Mouse (Mus musculus) forebrain, embryonic 16.5 days (tissue): ENCODE results near the gene Htatsf1. TPM values are rescaled to one million over a fixed set of nuclear protein-coding genes. Genes with fewer than 3 reads are reported as not detected.
A peak's percentile ranks its signal among the peaks of the same experiment; 100 is the strongest.

Experiments
- ATAC-seq: fragments of 200-750 bp; cut with Nextera tagmentation; 2 replicates; pipeline ENCODE4 v1.8.0; 2017; ENCODE audit warnings: mild to moderate bottlenecking, moderate library complexity
- H3K27ac ChIP-seq: fragments of 300-500 bp; sonication (generic); 2 replicates; pipeline ENCODE4 v1.5.1; 2014; ENCODE audit warnings: low read length, control low read depth
- H3K27me3 ChIP-seq: fragments of 300-500 bp; sonication (generic); replicated peaks from 2 replicates; pipeline ENCODE4 v1.6.1; 2014; ENCODE audit warnings: low read length; ENCODE audit not compliant: control insufficient read depth, insufficient read depth
- H3K36me3 ChIP-seq: fragments of 300-500 bp; sonication (generic); 2 replicates; pipeline ENCODE4 v1.6.1; 2014; ENCODE audit not compliant: control insufficient read depth, insufficient read depth
- H3K4me1 ChIP-seq: fragments of 300-500 bp; sonication (generic); replicated peaks from 2 replicates; pipeline ENCODE4 v1.6.1; 2014; ENCODE audit warnings: low read length; ENCODE audit not compliant: control insufficient read depth, insufficient read depth
- H3K4me2 ChIP-seq: fragments of 300-500 bp; sonication (generic); 2 replicates; pipeline ENCODE4 v1.6.1; 2014; ENCODE audit warnings: mild to moderate bottlenecking, low read length, control low read depth
- H3K4me3 ChIP-seq: fragments of 300-500 bp; sonication (generic); replicated peaks from 2 replicates; pipeline ENCODE4 v1.5.1; 2014; ENCODE audit warnings: mild to moderate bottlenecking, low read length, control low read depth
- H3K9ac ChIP-seq: fragments of 300-500 bp; sonication (generic); replicated peaks from 2 replicates; pipeline ENCODE4 v1.6.1; 2014; ENCODE audit warnings: low read depth, low read length, control low read depth
- H3K9me3 ChIP-seq: fragments of 300-500 bp; sonication (generic); 2 replicates; pipeline ENCODE4 v1.6.1; 2016; ENCODE audit warnings: low read length; ENCODE audit not compliant: control insufficient read depth
- WGBS: fragments of 180-500 bp; shearing (Covaris S2); extraction: QIAGEN DNeasy Blood & Tissue Kit; methylation state at CpG from one replicate; pipeline ENCODE4 v1.1.7; 2014; 5-methylcytosine and 5-hydroxymethylcytosine counted together
- polyA plus RNA-seq: library from polyadenylated mRNA; unstranded; fragments of >200 nt; fragmentation: Nextera tagmentation; extraction: Ambion mirVana; gene quantifications from 2 replicates; pipeline ENCODE4 v1.2.1, GENCODE M21; 2015

Htatsf1 gene
- polyA plus RNA-seq: 97.9 and 98.7 TPM in 2 replicates

DNA sequence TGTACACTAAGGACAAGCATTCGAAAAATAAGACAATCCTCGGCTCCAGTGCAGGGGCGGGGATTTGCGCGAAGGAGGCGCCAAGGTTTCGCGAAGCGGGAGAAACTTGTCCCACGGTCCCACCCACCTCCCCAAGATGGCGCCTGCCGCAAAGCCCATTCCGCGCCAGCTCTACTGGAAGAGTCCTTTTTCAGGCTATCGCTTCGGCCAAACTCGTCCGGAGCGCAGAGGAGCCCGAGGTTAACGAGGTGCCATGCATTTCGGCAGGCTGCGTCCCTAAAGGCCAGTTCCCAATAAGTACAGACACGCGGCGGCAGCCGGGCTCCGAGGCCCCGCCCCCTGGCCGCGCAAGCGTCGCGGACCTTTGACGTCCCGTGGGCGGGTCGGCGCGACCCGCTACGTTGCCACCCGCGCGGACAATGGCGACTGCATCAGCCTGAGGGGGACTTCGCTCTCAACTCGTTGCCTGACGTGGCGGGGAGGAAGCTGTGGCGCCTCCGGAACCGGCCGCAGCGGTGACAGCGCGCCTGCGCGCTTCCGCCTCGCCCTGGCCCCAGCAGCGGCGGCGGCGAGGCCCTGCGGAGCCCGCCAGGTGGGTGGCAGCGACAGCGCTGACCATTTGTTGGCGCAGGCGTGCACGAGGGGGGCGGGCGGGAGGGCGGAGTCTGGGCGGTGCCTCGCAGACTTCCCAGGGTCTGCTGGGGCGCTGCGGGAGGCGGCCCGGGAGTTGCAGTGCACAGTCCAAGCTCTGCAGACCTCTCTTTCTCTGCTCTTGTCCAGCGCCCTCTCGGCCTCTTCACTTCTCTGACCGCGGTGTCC is at the start of gene Htatsf1:
Gene Htatsf1 (plus strand): TSS at position 410 of the 819 bp plus-strand sequence.
- H3K27me3 ChIP-seq: no peaks in the 10 kb centered on the region
- peak within 1 kb of the TSS; percentile 62 for H3K4me3 ChIP-seq
- peak within 1 kb of the TSS; percentile 73 for H3K9ac ChIP-seq
- peak within 1 kb of the TSS; percentile 61 for H3K4me2 ChIP-seq
- H3K4me1 ChIP-seq: peaks cover 8% of the 10 kb centered on the region; the same call in 1 of the 2 replicates
- ATAC-seq: peak; percentile 95
- no peaks in the 10 kb centered on the region for H3K36me3 ChIP-seq
- H3K9me3 ChIP-seq: no peaks in the 10 kb centered on the region
- WGBS: 24% methylated on average over 77 of the region's 85 CpGs
- H3K27ac ChIP-seq: peak within 1 kb of the TSS; percentile 95

DNA sequence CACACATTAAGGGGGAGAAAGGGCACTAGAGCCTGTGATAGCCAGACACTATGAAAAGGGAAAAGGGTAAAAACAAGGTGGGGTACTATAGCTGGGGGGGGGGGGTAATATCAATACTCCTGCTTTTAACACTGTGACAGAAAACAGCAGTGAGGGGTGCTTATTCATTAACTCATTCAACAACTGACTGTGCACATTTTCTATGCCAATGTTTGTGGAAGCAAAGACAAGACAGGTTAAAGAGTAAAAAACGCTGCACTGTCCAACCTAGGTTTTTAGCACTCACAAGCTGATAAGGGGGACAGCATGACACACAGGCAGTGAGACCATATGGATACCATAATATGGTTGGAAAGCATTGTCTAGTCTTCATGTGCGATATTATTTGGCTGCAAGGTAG is 40.5 kb upstream of the Htatsf1 start:
- 81% methylated on average over 2 of the region's 2 CpGs for WGBS

DNA sequence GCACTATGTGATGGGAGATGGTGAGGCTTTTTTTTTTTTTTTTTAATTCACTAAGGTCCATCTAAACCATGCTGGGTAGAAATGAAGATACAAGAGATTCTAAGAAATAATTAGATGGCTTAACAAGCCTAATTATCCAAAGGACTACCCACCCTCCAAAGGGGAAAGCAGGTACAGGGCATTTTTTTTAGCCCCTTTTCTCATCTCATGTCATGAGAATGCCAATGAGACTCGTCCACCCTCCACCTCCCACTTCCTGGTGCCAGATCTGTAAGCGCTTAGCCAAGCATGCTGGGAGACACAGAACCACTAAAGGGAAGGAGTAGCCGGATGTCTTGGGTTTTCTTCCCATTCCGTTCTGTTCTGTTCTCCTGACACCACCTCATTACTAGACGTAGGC is 10.6 kb upstream of the Htatsf1 start, which contains the start of gene Brs3:
Gene Brs3 (plus strand): TSS at position 301 of the 400 bp plus-strand sequence.
- Histone ChIP-seq H3K4me1 (no peaks in the 10 kb centered on the region), H3K27ac (no peak within 1 kb of the TSS), H3K36me3 (no peaks in the 10 kb centered on the region), H3K9ac (no peak within 1 kb of the TSS), H3K9me3 (no peaks in the 10 kb centered on the region), H3K27me3 (no peaks in the 10 kb centered on the region), H3K4me3 (no peak within 1 kb of the TSS), H3K4me2 (no peak within 1 kb of the TSS)
- WGBS: 77% methylated on average over 5 of the region's 5 CpGs
- ATAC-seq: no peak

More for the DNA sequence above, 40.5 kb upstream of the Htatsf1 start:
- H3K27ac ChIP-seq: no peak overlapping the region
- ATAC-seq: no peak
- H3K4me1 ChIP-seq: no peaks in the 10 kb centered on the region
- no peaks in the 10 kb centered on the region for H3K27me3 ChIP-seq
- no peaks in the 10 kb centered on the region for H3K36me3 ChIP-seq
- no peaks in the 10 kb centered on the region for H3K9me3 ChIP-seq
- no peak overlapping the region for H3K4me3 ChIP-seq
- no peak overlapping the region for H3K4me2 ChIP-seq
- no peak overlapping the region for H3K9ac ChIP-seq

DNA sequence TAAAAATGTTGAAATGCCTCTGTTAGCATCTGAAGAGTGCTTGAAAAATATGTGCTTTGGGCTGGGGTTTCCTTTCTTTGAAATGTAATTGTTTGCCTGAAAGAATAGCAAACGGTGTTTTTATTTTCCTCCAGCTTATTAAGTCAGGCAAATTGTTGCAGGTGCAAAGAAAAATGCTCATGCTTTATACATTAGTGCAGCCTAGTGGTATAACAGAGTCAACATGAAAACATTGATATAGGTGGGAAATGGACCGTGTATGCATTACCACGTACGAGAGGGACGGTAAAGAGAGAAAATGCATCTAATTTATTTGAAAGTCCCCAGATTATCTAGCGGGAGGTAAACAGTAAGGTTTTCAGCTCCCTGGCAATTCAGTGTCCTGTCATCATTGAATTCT is 9.5 kb upstream of the Htatsf1 start:
- WGBS: 63% methylated on average over 6 of the region's 6 CpGs
- no peaks in the 10 kb centered on the region for H3K4me1 ChIP-seq
- no peaks in the 10 kb centered on the region for H3K27me3 ChIP-seq
- no peaks in the 10 kb centered on the region for H3K9me3 ChIP-seq
- H3K4me2 ChIP-seq: no peak overlapping the region
- H3K36me3 ChIP-seq: no peaks in the 10 kb centered on the region
- H3K4me3 ChIP-seq: no peak overlapping the region
- no peak overlapping the region for H3K9ac ChIP-seq
- H3K27ac ChIP-seq: no peak overlapping the region
- ATAC-seq: no peak

DNA sequence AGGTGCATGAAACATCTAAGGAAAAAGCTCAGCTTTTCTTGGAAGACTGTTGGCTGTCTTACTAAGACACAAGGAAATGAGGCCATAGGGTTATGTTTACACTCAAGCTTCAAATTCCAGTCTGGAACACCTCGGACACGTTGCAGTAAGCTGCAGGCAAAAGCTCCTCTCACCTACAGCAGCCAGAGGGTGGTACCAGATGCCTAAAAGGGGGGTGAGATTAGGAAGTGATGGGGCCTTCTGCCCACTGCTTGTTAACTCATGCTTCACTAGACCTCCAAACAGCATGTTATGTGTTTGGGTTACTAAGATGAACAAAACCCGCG is 572 bp upstream of the Htatsf1 start:
- H3K4me2 ChIP-seq: peak overlapping the region; percentile 51
- peak; percentile 63 for ATAC-seq
- WGBS: 24% methylated on average over 4 of the region's 4 CpGs

DNA sequence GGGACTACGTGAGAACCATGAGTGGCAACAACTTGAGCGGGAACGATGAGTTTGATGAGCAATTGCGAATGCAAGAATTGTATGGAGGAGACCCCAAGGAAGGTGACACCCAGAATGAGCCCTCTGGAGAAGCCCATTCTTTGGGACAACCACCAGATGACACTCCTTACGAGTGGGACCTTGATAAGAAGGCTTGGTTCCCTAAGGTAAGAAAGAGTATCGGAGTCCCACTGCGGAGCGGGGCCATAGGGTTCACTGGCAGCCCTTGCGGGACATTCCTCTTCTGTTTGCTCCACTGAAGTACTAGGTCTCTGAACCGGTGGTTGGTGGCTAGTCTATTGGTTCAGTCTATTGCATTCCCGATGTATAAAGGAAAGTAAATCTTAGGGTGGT is 606 bp downstream of the Htatsf1 start:
- WGBS: 26% methylated on average over 11 of the region's 11 CpGs
- H3K4me3 ChIP-seq: peak overlapping the region; percentile 62
- ATAC-seq: no peak
- H3K27me3 ChIP-seq: no peaks in the 10 kb centered on the region
- H3K9ac ChIP-seq: peak overlapping the region; percentile 73
- H3K9me3 ChIP-seq: no peaks in the 10 kb centered on the region
- no peak overlapping the region for H3K27ac ChIP-seq
- peak overlapping the region; percentile 61 for H3K4me2 ChIP-seq
- no peaks in the 10 kb centered on the region for H3K36me3 ChIP-seq
- H3K4me1 ChIP-seq: peaks cover 8% of the 10 kb centered on the region; the same call in 1 of the 2 replicates

More for the DNA sequence above, 572 bp upstream of the Htatsf1 start:
- Histone ChIP-seq H3K4me1 (peaks cover 8% of the 10 kb centered on the region; the same call in 1 of the 2 replicates), H3K4me3 (peak overlapping the region; percentile 62), H3K27me3 (no peaks in the 10 kb centered on the region), H3K9ac (peak overlapping the region; percentile 73), H3K36me3 (no peaks in the 10 kb centered on the region), H3K9me3 (no peaks in the 10 kb centered on the region), H3K27ac (peak overlapping the region; percentile 95)

DNA sequence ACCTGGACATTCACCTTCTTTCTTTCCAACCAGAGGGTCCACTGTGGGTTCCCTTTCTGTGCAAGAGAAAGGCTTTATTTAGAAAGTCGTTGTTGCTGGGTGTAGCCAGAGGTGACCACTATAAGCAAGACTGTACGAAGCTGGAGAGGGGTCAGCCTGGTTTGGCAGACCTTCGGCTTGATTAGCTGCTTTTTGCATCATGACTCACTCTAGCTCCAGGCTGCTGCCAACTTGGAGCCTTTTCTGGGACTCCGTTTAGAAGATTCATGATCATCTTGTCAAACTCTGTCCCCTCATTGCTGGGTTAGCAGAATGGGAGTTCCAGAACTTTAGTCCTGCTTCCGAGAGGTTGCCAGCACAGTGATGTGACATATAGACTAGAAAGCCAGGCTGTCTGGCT is 28.1 kb downstream of the Htatsf1 start:
- Histone ChIP-seq H3K4me2 (no peak overlapping the region), H3K36me3 (no peaks in the 10 kb centered on the region), H3K27me3 (no peaks in the 10 kb centered on the region), H3K4me1 (no peaks in the 10 kb centered on the region), H3K9me3 (no peaks in the 10 kb centered on the region), H3K9ac (no peak overlapping the region), H3K4me3 (no peak overlapping the region), H3K27ac (no peak overlapping the region)
- no peak for ATAC-seq
- WGBS: 82% methylated on average over 5 of the region's 5 CpGs

DNA sequence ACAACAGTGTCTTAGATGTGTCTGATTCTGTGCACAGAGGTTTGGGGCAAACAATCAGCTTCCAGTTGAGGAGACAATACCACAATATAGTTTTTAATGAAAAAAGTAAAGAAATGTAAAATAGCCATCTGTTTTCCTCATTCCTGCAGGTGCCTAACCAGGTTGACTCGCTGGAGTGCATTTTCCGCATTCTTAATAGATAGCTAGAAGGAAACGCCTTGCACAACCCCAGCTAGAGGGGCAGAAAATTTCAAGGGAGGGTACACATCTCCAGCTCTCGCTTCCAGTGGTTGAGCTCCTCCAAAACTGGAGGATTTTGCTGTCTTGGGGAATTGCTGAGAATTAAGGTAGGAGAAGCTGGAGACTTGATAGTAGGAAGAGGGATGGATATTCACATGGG is 34.4 kb downstream of the Htatsf1 start, which contains the start of gene Vgll1:
Gene Vgll1 (plus strand): TSS at position 301 of the 400 bp plus-strand sequence.
- H3K27me3 ChIP-seq: no peaks in the 10 kb centered on the region
- H3K9ac ChIP-seq: no peak within 1 kb of the TSS
- H3K9me3 ChIP-seq: no peaks in the 10 kb centered on the region
- H3K36me3 ChIP-seq: no peaks in the 10 kb centered on the region
- no peak within 1 kb of the TSS for H3K27ac ChIP-seq
- no peak within 1 kb of the TSS for H3K4me2 ChIP-seq
- H3K4me1 ChIP-seq: no peaks in the 10 kb centered on the region
- 81% methylated on average over 4 of the region's 4 CpGs for WGBS
- H3K4me3 ChIP-seq: no peak within 1 kb of the TSS
- no peak for ATAC-seq

DNA sequence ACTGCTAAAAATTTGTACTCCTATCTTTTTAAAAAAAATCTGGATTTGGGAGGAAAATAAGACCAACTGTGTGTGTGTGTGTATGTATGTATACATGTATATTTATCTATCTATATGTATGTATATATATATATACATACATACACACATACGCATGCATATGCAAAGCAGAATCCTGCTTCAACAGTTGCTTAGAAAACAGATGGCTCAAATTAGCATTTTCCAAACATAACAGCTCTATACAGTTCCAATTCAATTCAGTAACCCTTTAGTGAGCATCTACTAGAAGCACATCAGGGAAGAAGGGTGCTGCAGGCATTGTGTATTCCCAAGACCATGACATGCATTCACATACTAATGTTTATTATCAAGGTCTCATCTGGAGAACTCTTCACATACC is 50.0 kb downstream of the Htatsf1 start:
- H3K9me3 ChIP-seq: no peaks in the 10 kb centered on the region
- 73% methylated on average over 1 of the region's 1 CpGs for WGBS
- H3K4me2 ChIP-seq: no peak overlapping the region
- H3K36me3 ChIP-seq: no peaks in the 10 kb centered on the region
- ATAC-seq: peak; percentile 72
- H3K4me3 ChIP-seq: no peak overlapping the region
- no peak overlapping the region for H3K27ac ChIP-seq
- H3K9ac ChIP-seq: no peak overlapping the region
- no peaks in the 10 kb centered on the region for H3K27me3 ChIP-seq
- no peaks in the 10 kb centered on the region for H3K4me1 ChIP-seq
